Mouse (Mus musculus): Measurements from ENCODE around the gene Bud23. TPM values are rescaled to one million over a fixed set of nuclear protein-coding genes. Genes with fewer than 3 reads are reported as not detected.

Bud23 gene
- total and polyA plus RNA-seq, 3 experiments: 101 to 222 TPM; not detected in 1

GRCm38 (mm10) chr5:135044575-135044974 is 20.2 kb downstream of the Bud23 start:
- Histone ChIP-seq H3K9me3 (replicated peaks; ENCODE audit: insufficient read depth, low read length) (no peaks in the 10 kb centered on the region), H3K4me3 (ENCODE audit: control insufficient read depth in 1 of 2, insufficient read depth in 1 of 2, low read depth in 2 of 2, low read length in 2 of 2) (no peak overlapping the region), H3K4me1 (ENCODE audit: control insufficient read depth in 1 of 2, insufficient read depth in 2 of 2, low read length in 2 of 2) (no peaks in the 10 kb centered on the region), H3K27ac (ENCODE audit: control insufficient read depth, low read depth, low read length) (no peak overlapping the region), H3K79me2 (ENCODE audit: control insufficient read depth, insufficient read depth, low read length, poor library complexity) (no peaks in the 10 kb centered on the region), H3K36me3 (ENCODE audit: control insufficient read depth in 1 of 2, insufficient read depth in 2 of 2, low read length in 2 of 2) (no peaks in the 10 kb centered on the region), H3K9ac (ENCODE audit: control insufficient read depth, low read depth, low read length, poor library complexity, severe bottlenecking) (no peak overlapping the region), H3K27me3 (ENCODE audit: control insufficient read depth in 1 of 2, insufficient read depth in 2 of 2, low read length in 2 of 2) (no peaks in the 10 kb centered on the region)
- TF ChIP-seq ZC3H11A (IDR thresholded peaks at IDR 0.05; ENCODE audit: low read depth, low read length) (no peak), MYC (IDR thresholded peaks at IDR 0.05; ENCODE audit: low read depth, low read length) (no peak), EP300 (IDR thresholded peaks at IDR 0.05; ENCODE audit: low read depth in 1 of 2, low read length in 2 of 2) (no peak), CTCF (IDR thresholded peaks at IDR 0.05 in 2 of 3, conservative IDR thresholded peaks at IDR 0.05 in 1 of 3; ENCODE audit: control insufficient read depth in 1 of 3, insufficient read depth in 1 of 3, low read depth in 2 of 3, low read length in 3 of 3, poor library complexity in 1 of 3, severe bottlenecking in 1 of 3) (no peak), USF1 (IDR thresholded peaks at IDR 0.05; ENCODE audit: low read depth, low read length) (no peak), MAX (IDR thresholded peaks at IDR 0.05; ENCODE audit: low read length) (no peak), RAD21 (IDR thresholded peaks at IDR 0.05; ENCODE audit: low read depth, low read length) (no peak)
- no peak for DNase-seq (ENCODE audit: low read depth, low spot score)

DNA sequence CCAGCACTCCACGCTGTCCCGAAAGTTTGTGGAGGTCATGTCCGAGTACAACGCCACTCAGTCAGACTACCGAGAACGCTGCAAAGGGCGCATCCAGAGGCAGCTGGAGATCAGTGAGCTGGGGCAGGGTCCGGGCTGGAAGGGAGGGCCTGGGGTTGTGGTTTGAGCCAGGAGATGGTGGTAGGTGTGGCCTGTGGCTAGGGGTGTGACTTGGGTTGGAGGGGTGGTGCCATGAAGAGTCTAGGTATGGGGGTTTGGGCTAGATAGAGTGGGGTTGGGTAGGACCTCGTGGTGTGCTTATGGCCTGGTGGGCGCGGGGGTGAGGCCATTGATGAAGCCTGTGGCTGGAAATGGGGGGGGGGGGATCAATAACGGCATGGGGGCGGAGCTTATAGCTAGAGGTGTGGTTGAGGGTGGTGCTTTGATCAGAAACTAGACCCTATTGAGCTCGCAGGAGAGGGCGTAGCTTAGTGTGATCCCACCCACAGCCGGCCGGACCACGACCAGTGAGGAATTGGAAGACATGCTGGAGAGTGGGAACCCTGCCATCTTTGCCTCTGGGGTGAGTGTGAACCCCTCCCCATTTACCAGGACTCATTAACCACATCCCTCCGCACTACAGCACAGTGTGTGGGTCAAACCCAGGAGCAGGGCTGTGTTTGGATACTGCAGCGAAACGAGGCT is 22.5 kb downstream of the Bud23 start:
- Histone ChIP-seq H3K27me3 (ENCODE audit: control insufficient read depth in 1 of 2, insufficient read depth in 2 of 2, low read length in 2 of 2) (no peaks in the 10 kb centered on the region), H3K36me3 (ENCODE audit: control insufficient read depth in 1 of 2, insufficient read depth in 2 of 2, low read length in 2 of 2) (no peaks in the 10 kb centered on the region), H3K4me1 (ENCODE audit: control insufficient read depth in 1 of 2, insufficient read depth in 2 of 2, low read length in 2 of 2) (no peaks in the 10 kb centered on the region), H3K9ac (ENCODE audit: control insufficient read depth, low read depth, low read length, poor library complexity, severe bottlenecking) (no peak overlapping the region), H3K4me3 (ENCODE audit: control insufficient read depth in 1 of 2, insufficient read depth in 1 of 2, low read depth in 2 of 2, low read length in 2 of 2) (no peak overlapping the region), H3K9me3 (replicated peaks; ENCODE audit: insufficient read depth, low read length) (no peaks in the 10 kb centered on the region), H3K79me2 (ENCODE audit: control insufficient read depth, insufficient read depth, low read length, poor library complexity) (no peaks in the 10 kb centered on the region), H3K27ac (ENCODE audit: control insufficient read depth, low read depth, low read length) (no peak overlapping the region)
- DNase-seq (ENCODE audit: low read depth, low spot score): no peak
- no peak for TF ChIP-seq MYB (IDR thresholded peaks at IDR 0.05; ENCODE audit: low read depth, low read length)
- no peak for TF ChIP-seq HCFC1 (IDR thresholded peaks at IDR 0.05; ENCODE audit: low read depth, low read length)
- TF ChIP-seq BHLHE40 (IDR thresholded peaks at IDR 0.05; ENCODE audit: borderline replicate concordance, low read depth, low read length): no peak
- TF ChIP-seq POLR2A (IDR thresholded peaks at IDR 0.05; ENCODE audit: control insufficient read depth in 1 of 2, insufficient read depth in 1 of 2, low read depth in 1 of 2, low read length in 2 of 2, poor library complexity in 1 of 2): no peak
- no peak for TF ChIP-seq CHD1 (IDR thresholded peaks at IDR 0.05; ENCODE audit: low read depth, low read length)
- TF ChIP-seq MYC (IDR thresholded peaks at IDR 0.05; ENCODE audit: low read depth, low read length): no peak
- TF ChIP-seq KAT2A (conservative IDR thresholded peaks at IDR 0.05; ENCODE audit: low read depth, low read length): no peak
- no peak for TF ChIP-seq POLR2AphosphoS2 (IDR thresholded peaks at IDR 0.05; ENCODE audit: low read length)
- TF ChIP-seq MAZ (IDR thresholded peaks at IDR 0.05; ENCODE audit: low read depth, low read length): no peak
- no peak for TF ChIP-seq NELFE (IDR thresholded peaks at IDR 0.05; ENCODE audit: low read depth, low read length)
- no peak for TF ChIP-seq SIN3A (IDR thresholded peaks at IDR 0.05; ENCODE audit: low read length)
- TF ChIP-seq SMC3 (IDR thresholded peaks at IDR 0.05; ENCODE audit: low read depth, low read length): no peak
- no peak for TF ChIP-seq USF2 (IDR thresholded peaks at IDR 0.05; ENCODE audit: borderline replicate concordance in 1 of 2, insufficient read depth in 1 of 2, low read depth in 1 of 2, low read length in 2 of 2)
- TF ChIP-seq TBP (IDR thresholded peaks at IDR 0.05; ENCODE audit: low read depth, low read length): no peak
- TF ChIP-seq CTCF (IDR thresholded peaks at IDR 0.05 in 2 of 3, conservative IDR thresholded peaks at IDR 0.05 in 1 of 3; ENCODE audit: control insufficient read depth in 1 of 3, insufficient read depth in 1 of 3, low read depth in 2 of 3, low read length in 3 of 3, poor library complexity in 1 of 3, severe bottlenecking in 1 of 3): no peak
- no peak for TF ChIP-seq TCF12 (IDR thresholded peaks at IDR 0.05; ENCODE audit: low read depth, low read length)
- TF ChIP-seq MEF2A (IDR thresholded peaks at IDR 0.05; ENCODE audit: extremely low read depth, insufficient replicate concordance, low read depth, low read length, poor library complexity, severe bottlenecking): no peak
